ENCODE assay signal across 7 mouse cellular contexts in the genomic region with DNA sequence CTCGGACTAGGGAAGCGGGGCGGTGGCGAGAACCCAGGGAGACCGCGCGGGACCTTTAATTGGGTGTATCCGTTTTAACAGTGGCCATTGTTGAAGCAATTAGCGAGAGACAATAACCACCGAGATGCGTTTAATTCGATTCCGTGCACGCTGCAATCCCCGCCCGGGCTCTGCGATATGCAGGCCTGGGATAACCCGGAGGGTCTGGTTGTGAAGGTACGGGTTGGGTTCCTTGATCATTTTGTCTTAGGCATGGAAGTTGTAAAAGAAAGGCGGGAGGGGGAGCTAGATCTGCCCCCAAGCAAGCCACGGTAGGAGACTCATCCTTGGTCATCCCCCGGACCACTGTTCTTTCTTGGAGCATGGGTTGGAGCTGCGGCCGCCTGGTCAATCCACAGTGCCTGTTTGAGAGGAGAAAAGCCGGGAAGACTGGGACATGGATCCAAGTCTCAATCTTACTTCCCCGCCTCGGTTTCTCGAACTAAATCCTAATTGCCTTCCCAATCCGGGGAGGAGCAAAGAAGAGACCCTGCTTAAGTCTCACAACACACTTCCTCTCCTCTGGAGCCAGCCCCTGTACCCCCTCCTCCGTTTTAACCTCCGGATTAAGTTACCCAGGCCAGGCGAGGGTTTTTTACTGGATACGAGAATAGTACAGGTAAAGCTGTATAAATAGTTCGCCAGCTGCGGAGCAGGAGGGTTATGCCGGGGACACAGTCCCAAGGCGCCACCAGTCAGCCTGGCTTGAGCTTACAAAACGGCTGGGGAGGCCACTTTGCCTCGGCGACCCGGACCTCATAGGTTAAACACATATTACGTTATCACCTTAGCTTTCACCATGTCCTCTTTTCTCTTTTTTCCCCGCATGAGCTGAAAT. TPM values are rescaled to one million over a fixed set of nuclear protein-coding genes. Genes with fewer than 3 reads are reported as not detected.
DNase-seq lines count a peak whose midpoint lies in the region; ATAC-seq lines count a peak whose summit lies in the region.

No protein-coding gene starts in this region.

- H3K27ac ChIP-seq in forebrain, embryonic 15.5 days (replicated peaks), result no peak overlapping the region
- H3K27ac ChIP-seq in neural tube, embryonic 14.5 days (ENCODE audit: low read depth, low read length), result no peak overlapping the region

- no peak overlapping the region for H3K9ac ChIP-seq in forebrain, embryonic 15.5 days (replicated peaks)
- H3K9ac ChIP-seq in neural tube, embryonic 14.5 days (replicated peaks; ENCODE audit: low read depth, low read length), result no peak overlapping the region

- under 1% methylated on average over 43 of the region's 43 CpGs for WGBS in forebrain, embryonic 15.5 days
- under 1% methylated on average over 43 of the region's 43 CpGs for WGBS in neural tube, embryonic 14.5 days

- H3K36me3 ChIP-seq in forebrain, embryonic 15.5 days, result no peaks in the 10 kb centered on the region
- no peaks in the 10 kb centered on the region for H3K36me3 ChIP-seq in neural tube, embryonic 14.5 days (ENCODE audit: control insufficient read depth, insufficient read depth, low read length)

- H3K4me1 ChIP-seq in forebrain, embryonic 15.5 days, result peaks cover 39% of the 10 kb centered on the region
- peaks cover 3% of the 10 kb centered on the region; the same call in 1 of the 2 replicates for H3K4me1 ChIP-seq in neural tube, embryonic 14.5 days (ENCODE audit: control insufficient read depth, insufficient read depth, low read length)

- peaks cover 77% of the 10 kb centered on the region for H3K27me3 ChIP-seq in forebrain, embryonic 15.5 days
- H3K27me3 ChIP-seq in neural tube, embryonic 14.5 days (ENCODE audit: control insufficient read depth, insufficient read depth, low read length), result peaks cover 41% of the 10 kb centered on the region

- no peak for ATAC-seq in forebrain, embryonic 15.5 days (replicated peaks)
- ATAC-seq in neural tube, embryonic 14.5 days (ENCODE audit: low read depth), result no peak

- no peaks in the 10 kb centered on the region for H3K9me3 ChIP-seq in forebrain, embryonic 15.5 days
- no peaks in the 10 kb centered on the region for H3K9me3 ChIP-seq in neural tube, embryonic 14.5 days (ENCODE audit: control insufficient read depth, low read length)

- no peak overlapping the region for H3K4me3 ChIP-seq in forebrain, embryonic 15.5 days
- peak overlapping the region; percentile 15; the same call in 1 of the 2 replicates for H3K4me3 ChIP-seq in neural tube, embryonic 14.5 days (ENCODE audit: low read depth, low read length)

- DNase-seq in 3134 (ENCODE audit: extremely low read depth, insufficient read length, low spot score), result peak; percentile 65
- DNase-seq in B cell, adult 2 months, result peak; percentile 42 to 55
- DNase-seq in kidney, postnatal 4 days, result peak; percentile 37 to 61
- no peak for DNase-seq in layer of hippocampus, adult 18-20 months (ENCODE audit: low spot score in 2 of 2)
- DNase-seq in ovary, postnatal 10 days (ENCODE audit: low spot score), result no peak

- H3K4me2 ChIP-seq in forebrain, embryonic 15.5 days (replicated peaks), result peak overlapping the region; percentile 16; the same call in 1 of the 2 replicates
- peak overlapping the region; percentile 26 for H3K4me2 ChIP-seq in neural tube, embryonic 14.5 days (ENCODE audit: low read depth, low read length)

RNA-seq across cellular contexts. Expression of gene 4930412O13Rik, which starts 2.1 kb away (rescaled TPM):
- polyA plus RNA-seq in forebrain, embryonic 15.5 days (2015; fragmentation: Nextera tagmentation; extraction: Ambion mirVana), result not detected in 2 replicates
- 0.94 TPM in 1 of 2 replicates, not detected in the other for polyA plus RNA-seq in neural tube, embryonic 14.5 days (2014; fragmentation: Nextera tagmentation; extraction: Ambion mirVana)
- total RNA-seq in layer of hippocampus, adult 18-20 months (2021), result not detected

RNA-seq across cellular contexts. Expression of gene 9230102O04Rik, which starts 6.2 kb away (rescaled TPM):
- polyA plus RNA-seq in forebrain, embryonic 15.5 days (2015; fragmentation: Nextera tagmentation; extraction: Ambion mirVana), result not detected in 2 replicates
- polyA plus RNA-seq in neural tube, embryonic 14.5 days (2014; fragmentation: Nextera tagmentation; extraction: Ambion mirVana), result 0.46 TPM in 1 of 2 replicates, not detected in the other
- not detected for total RNA-seq in layer of hippocampus, adult 18-20 months (2021)

RNA-seq across cellular contexts. Expression of gene Gata3, which starts 6.7 kb away (rescaled TPM):
- 1.1 and 2.3 TPM in 2 replicates for polyA plus RNA-seq in forebrain, embryonic 15.5 days (2015; fragmentation: Nextera tagmentation; extraction: Ambion mirVana)
- 8.7 and 13.3 TPM in 2 replicates for polyA plus RNA-seq in neural tube, embryonic 14.5 days (2014; fragmentation: Nextera tagmentation; extraction: Ambion mirVana)
- total RNA-seq in layer of hippocampus, adult 18-20 months (2021), result not detected

Comparison
In these comparisons a context has a peak if more than half of its experiments do, and no peak if none do; other contexts are left out.
1. DNase-seq: peak in 3134 (single experiment), B cell, adult 2 months (2 of 2) and kidney, postnatal 4 days (2 of 2); none in layer of hippocampus, adult 18-20 months (0 of 2) and ovary, postnatal 10 days (single experiment).